Mouse (Mus musculus) MEL (cell line): ENCODE measurements around the gene Dennd4a. TPM values are rescaled to one million over a fixed set of nuclear protein-coding genes. Genes with fewer than 3 reads are reported as not detected.
A peak's percentile ranks its signal among the peaks of the same experiment; 100 is the strongest.

Source experiments
- DNase-seq: peaks from one replicate; pipeline ENCODE4 v3.0.0; 2011; ENCODE audit warnings: low read depth, low spot score
- H3K27ac ChIP-seq: 2 replicates; pipeline ENCODE4 v1.5.1; 2012; ENCODE audit warnings: low read depth, mild to moderate bottlenecking, control low read depth, low read length, moderate library complexity; ENCODE audit not compliant: control insufficient read depth
- H3K27me3 ChIP-seq, 2 experiments: fragments of 150-350 bp in 1 of 2; sonication (generic) in 1 of 2; 2 replicates each; pipeline ENCODE4 v1.6.1; 2012; ENCODE audit warnings: low read length in 2 of 2, mild to moderate bottlenecking in 2 of 2, improper control_type of control experiment in 1 of 2, moderate library complexity in 1 of 2; ENCODE audit not compliant: insufficient read depth in 2 of 2, control insufficient read depth in 1 of 2
- H3K36me3 ChIP-seq, 2 experiments: 2 replicates each; pipeline ENCODE4 v1.6.1; 2012 to 2014; ENCODE audit warnings: low read length in 2 of 2, improper control_type of control experiment in 1 of 2, inconsistent platforms in 1 of 2, mild to moderate bottlenecking in 1 of 2; ENCODE audit not compliant: insufficient read depth in 2 of 2, control insufficient read depth in 1 of 2
- H3K4me1 ChIP-seq, 2 experiments: fragments of 150-350 bp in 1 of 2; sonication (generic) in 1 of 2; 2 replicates each; pipeline ENCODE4 v1.6.1; 2012; ENCODE audit warnings: low read length in 2 of 2, improper control_type of control experiment in 1 of 2, mild to moderate bottlenecking in 1 of 2; ENCODE audit not compliant: insufficient read depth in 2 of 2, control insufficient read depth in 1 of 2
- H3K4me3 ChIP-seq, 2 experiments: fragments of 150-350 bp in 1 of 2; sonication (generic) in 1 of 2; 2 replicates each; pipeline ENCODE4 v1.5.1; 2012; ENCODE audit warnings: low read depth in 2 of 2, low read length in 2 of 2, mild to moderate bottlenecking in 2 of 2, moderate library complexity in 2 of 2, control low read depth in 1 of 2, improper control_type of control experiment in 1 of 2; ENCODE audit not compliant: control insufficient read depth in 1 of 2, insufficient read depth in 1 of 2
- H3K79me2 ChIP-seq: 2 replicates; pipeline ENCODE4 v1.6.1; 2012; ENCODE audit warnings: mild to moderate bottlenecking, low read length, moderate library complexity; ENCODE audit not compliant: control insufficient read depth, poor library complexity, insufficient read depth
- H3K9ac ChIP-seq: 2 replicates; pipeline ENCODE4 v1.6.1; 2012; ENCODE audit warnings: low read depth, mild to moderate bottlenecking, control low read depth, low read length, moderate library complexity; ENCODE audit not compliant: control insufficient read depth, poor library complexity, severe bottlenecking
- H3K9me3 ChIP-seq: fragments of 150-350 bp; sonication (generic); replicated peaks from 2 replicates; pipeline ENCODE4 v1.6.1; 2012; ENCODE audit warnings: mild to moderate bottlenecking, low read length, improper control_type of control experiment, moderate library complexity; ENCODE audit not compliant: insufficient read depth
- BHLHE40 ChIP-seq: IDR thresholded peaks from 2 replicates; pipeline ENCODE4 v1.6.1; 2012; ENCODE audit warnings: low read depth, mild to moderate bottlenecking, inconsistent platforms, low read length, improper control_type of control experiment, borderline replicate concordance
- CHD1 ChIP-seq: IDR thresholded peaks from 2 replicates; pipeline ENCODE4 v1.6.1; 2012; ENCODE audit warnings: low read depth, mild to moderate bottlenecking, inconsistent platforms, low read length, improper control_type of control experiment
- CHD2 ChIP-seq: IDR thresholded peaks from 2 replicates; pipeline ENCODE4 v1.6.1; 2011; ENCODE audit warnings: low read length, improper control_type of control experiment
- CTCF ChIP-seq, 3 experiments: IDR thresholded peaks in 2 of 3; conservative IDR thresholded peaks in 1 of 3; 2 replicates each; pipeline ENCODE4 v1.5.1; 2011 to 2012; ENCODE audit warnings: low read length in 3 of 3, low read depth in 2 of 3, mild to moderate bottlenecking in 2 of 3, improper control_type of control experiment in 1 of 3, inconsistent platforms in 1 of 3, mixed read lengths in 1 of 3, moderate library complexity in 1 of 3; ENCODE audit not compliant: control insufficient read depth in 1 of 3, insufficient read depth in 1 of 3, poor library complexity in 1 of 3, severe bottlenecking in 1 of 3
- E2F4 ChIP-seq: IDR thresholded peaks from 2 replicates; pipeline ENCODE4 v1.6.1; 2011; ENCODE audit warnings: low read depth, low read length, improper control_type of control experiment, borderline replicate concordance
- ELF1 ChIP-seq: IDR thresholded peaks from 2 replicates; pipeline ENCODE4 v1.6.1; 2014; ENCODE audit warnings: low read depth, mild to moderate bottlenecking, inconsistent platforms, low read length, improper control_type of control experiment, moderate library complexity
- GATA1 ChIP-seq: IDR thresholded peaks from 2 replicates; pipeline ENCODE4 v1.6.1; 2011; ENCODE audit warnings: low read depth, low read length, improper control_type of control experiment
- HCFC1 ChIP-seq: IDR thresholded peaks from 2 replicates; pipeline ENCODE4 v1.6.1; 2012; ENCODE audit warnings: low read depth, mild to moderate bottlenecking, inconsistent platforms, low read length, improper control_type of control experiment, moderate library complexity
- JUND ChIP-seq: IDR thresholded peaks from 2 replicates; pipeline ENCODE4 v1.6.1; 2011; ENCODE audit warnings: low read depth, mild to moderate bottlenecking, improper control_type of control experiment, low read length
- MAFK ChIP-seq: IDR thresholded peaks from 2 replicates; pipeline ENCODE4 v1.6.1; 2011; ENCODE audit warnings: low read depth, mild to moderate bottlenecking, low read length, improper control_type of control experiment, borderline replicate concordance
- MAX ChIP-seq: IDR thresholded peaks from 2 replicates; pipeline ENCODE4 v1.6.1; 2011; ENCODE audit warnings: low read length, improper control_type of control experiment
- MEF2A ChIP-seq: IDR thresholded peaks from 2 replicates; pipeline ENCODE4 v1.6.1; 2014; ENCODE audit warnings: low read depth, mild to moderate bottlenecking, inconsistent platforms, low read length, improper control_type of control experiment; ENCODE audit not compliant: poor library complexity, insufficient replicate concordance, severe bottlenecking; ENCODE audit errors: extremely low read depth
- MYB ChIP-seq: IDR thresholded peaks from 2 replicates; pipeline ENCODE4 v1.6.1; 2011; ENCODE audit warnings: mild to moderate bottlenecking, low read depth, low read length, improper control_type of control experiment
- MYC ChIP-seq: IDR thresholded peaks from 2 replicates; pipeline ENCODE4 v1.6.1; 2011; ENCODE audit warnings: low read depth, mild to moderate bottlenecking, low read length, improper control_type of control experiment, moderate library complexity
- NRF1 ChIP-seq: IDR thresholded peaks from 2 replicates; pipeline ENCODE4 v1.6.1; 2014; ENCODE audit warnings: low read depth, mild to moderate bottlenecking, inconsistent platforms, low read length, improper control_type of control experiment, moderate library complexity; ENCODE audit not compliant: poor library complexity, insufficient read depth, severe bottlenecking
- POLR2A ChIP-seq, 2 experiments: IDR thresholded peaks; 2 replicates each; pipeline ENCODE4 v1.6.1; 2011 to 2012; ENCODE audit warnings: low read length in 2 of 2, mild to moderate bottlenecking in 2 of 2, control low read depth in 1 of 2, improper control_type of control experiment in 1 of 2, low read depth in 1 of 2, moderate library complexity in 1 of 2; ENCODE audit not compliant: control insufficient read depth in 1 of 2, insufficient read depth in 1 of 2, poor library complexity in 1 of 2
- POLR2AphosphoS2 ChIP-seq: IDR thresholded peaks from 2 replicates; pipeline ENCODE4 v1.6.1; 2011; ENCODE audit warnings: low read length, improper control_type of control experiment
- POLR2AphosphoS5 ChIP-seq: IDR thresholded peaks from 2 replicates; pipeline ENCODE4 v1.6.1; 2012; ENCODE audit warnings: low read depth, borderline replicate concordance, mild to moderate bottlenecking, inconsistent platforms, low read length, moderate library complexity, mixed read lengths
- RAD21 ChIP-seq: IDR thresholded peaks from 2 replicates; pipeline ENCODE4 v1.6.1; 2011; ENCODE audit warnings: mild to moderate bottlenecking, low read depth, low read length, improper control_type of control experiment
- RCOR1 ChIP-seq: IDR thresholded peaks from 2 replicates; pipeline ENCODE4 v1.6.1; 2012; ENCODE audit warnings: low read depth, mild to moderate bottlenecking, inconsistent platforms, low read length, improper control_type of control experiment
- SIN3A ChIP-seq: IDR thresholded peaks from 2 replicates; pipeline ENCODE4 v1.6.1; 2012; ENCODE audit warnings: low read length, improper control_type of control experiment, inconsistent platforms
- SMC3 ChIP-seq: IDR thresholded peaks from 2 replicates; pipeline ENCODE4 v1.6.1; 2011; ENCODE audit warnings: low read depth, low read length, improper control_type of control experiment
- TAL1 ChIP-seq: IDR thresholded peaks from 2 replicates; pipeline ENCODE4 v1.6.1; 2012; ENCODE audit warnings: mild to moderate bottlenecking, inconsistent platforms, low read length, moderate library complexity, mixed read lengths
- TBP ChIP-seq: IDR thresholded peaks from 2 replicates; pipeline ENCODE4 v1.8.0; 2011; ENCODE audit warnings: low read depth, low read length, improper control_type of control experiment
- UBTF ChIP-seq: IDR thresholded peaks from 2 replicates; pipeline ENCODE4 v1.6.1; 2012; ENCODE audit warnings: low read depth, mild to moderate bottlenecking, inconsistent platforms, low read length, improper control_type of control experiment, moderate library complexity, borderline replicate concordance; ENCODE audit not compliant: insufficient read depth
- USF1 ChIP-seq: IDR thresholded peaks from 2 replicates; pipeline ENCODE4 v1.6.1; 2014; ENCODE audit warnings: low read depth, mild to moderate bottlenecking, inconsistent platforms, low read length, improper control_type of control experiment, moderate library complexity
- ZC3H11A ChIP-seq: IDR thresholded peaks from 2 replicates; pipeline ENCODE4 v1.6.1; 2012; ENCODE audit warnings: low read depth, mild to moderate bottlenecking, inconsistent platforms, low read length, improper control_type of control experiment
- ZKSCAN1 ChIP-seq: IDR thresholded peaks from 2 replicates; pipeline ENCODE4 v1.6.1; 2012; ENCODE audit warnings: low read depth, mild to moderate bottlenecking, inconsistent platforms, low read length, improper control_type of control experiment, moderate library complexity
- ZMIZ1 ChIP-seq: IDR thresholded peaks from 2 replicates; pipeline ENCODE4 v1.6.1; 2012; ENCODE audit warnings: low read depth, mild to moderate bottlenecking, inconsistent platforms, low read length, improper control_type of control experiment, moderate library complexity
- ZNF384 ChIP-seq: IDR thresholded peaks from 2 replicates; pipeline ENCODE4 v1.6.1; 2012; ENCODE audit warnings: low read depth, mild to moderate bottlenecking, inconsistent platforms, low read length, improper control_type of control experiment
- polyA plus RNA-seq, 2 experiments: library from polyadenylated mRNA; stranded (reverse) in 1 of 2; unstranded in 1 of 2; fragments of >175 nt in 1 of 2; fragments of >200 nt in 1 of 2; gene quantifications; 2 replicates each; pipeline versions ENCODE4 v1.2.1 to v1.2.4; 2012; ENCODE audit warnings: low replicate concordance in 2 of 2, low read depth in 1 of 2; ENCODE audit not compliant: insufficient read length in 2 of 2, insufficient read depth in 1 of 2, missing spikeins in 1 of 2
- total RNA-seq: library from RNA; depleted of rRNA; stranded (reverse); fragments of 300-350 nt; gene quantifications from 2 replicates; pipeline ENCODE4 v1.2.3, GENCODE M21; 2012

The Dennd4a gene
- total and polyA plus RNA-seq, 3 experiments, result 7.7 to 74.8 (median 24.9) TPM

- no peaks in the 10 kb centered on the region for H3K79me2 ChIP-seq
- H3K36me3 ChIP-seq, result peaks cover 21 to 24% of the 10 kb centered on the region in 2 experiments
- peak; percentile 70 for DNase-seq
- H3K9ac ChIP-seq, result no peak overlapping the region
- peaks cover 7 to 19% of the 10 kb centered on the region in 2 experiments; a peak in 3 of 4 replicates for H3K4me1 ChIP-seq
- no peak for TF ChIP-seq USF1
- TF ChIP-seq MAFK, result no peak
- no peak for TF ChIP-seq UBTF
- no peak for TF ChIP-seq ZKSCAN1
- TF ChIP-seq ZC3H11A, result peak; percentile 92
- no peak for TF ChIP-seq ZNF384
- no peak for TF ChIP-seq RCOR1
- TF ChIP-seq MYB, result no peak
- TF ChIP-seq POLR2AphosphoS2, result no peak
- no peak for TF ChIP-seq ELF1
- no peak for TF ChIP-seq NRF1
- no peak for TF ChIP-seq TAL1
- no peak for TF ChIP-seq GATA1
- TF ChIP-seq SMC3, result peak; percentile 83
- no peak for TF ChIP-seq CHD1
- no peak for TF ChIP-seq POLR2AphosphoS5
- peak; percentile 39 to 79 (median 46) for TF ChIP-seq CTCF (IDR thresholded peaks at IDR 0.05 in 2 of 3, conservative IDR thresholded peaks at IDR 0.05 in 1 of 3; ENCODE audit: control insufficient read depth in 1 of 3, insufficient read depth in 1 of 3, low read depth in 2 of 3, low read length in 3 of 3, poor library complexity in 1 of 3, severe bottlenecking in 1 of 3)
- no peak for TF ChIP-seq POLR2A (IDR thresholded peaks at IDR 0.05; ENCODE audit: control insufficient read depth in 1 of 2, insufficient read depth in 1 of 2, low read depth in 1 of 2, low read length in 2 of 2, poor library complexity in 1 of 2)
- TF ChIP-seq BHLHE40, result no peak
- peak; percentile 73 for TF ChIP-seq RAD21
- TF ChIP-seq MEF2A, result no peak
- TF ChIP-seq MYC, result no peak
- no peak for TF ChIP-seq HCFC1
- no peak for TF ChIP-seq MAX
- TF ChIP-seq ZMIZ1, result no peak
- TF ChIP-seq JUND, result no peak
- no peak for TF ChIP-seq TBP
- no peak for TF ChIP-seq E2F4
- TF ChIP-seq CHD2, result no peak
- no peak for TF ChIP-seq SIN3A
- H3K9me3 ChIP-seq, result no peaks in the 10 kb centered on the region
- H3K27me3 ChIP-seq, result no peaks in the 10 kb centered on the region
- no peak overlapping the region for H3K27ac ChIP-seq
- no peak overlapping the region for H3K4me3 ChIP-seq
Observed at GRCm38 (mm10) chr9:64862687-64863086, 51.5 kb downstream of the Dennd4a start.
